Mouse (Mus musculus) embryonic stem cell, embryonic (primary cell): Measurements from ENCODE around the gene Copg1.

ENCODE experiments used
- CTCF ChIA-PET, 4 experiments: fragments of 300-600 bp in 2 of 4; fragments of 350-600 bp in 2 of 4; sonication (Branson Sonifier 250); formaldehyde crosslinking; loops; one replicate each; lab custom pipeline; 2022; ENCODE audit warnings: inconsistent platforms in 2 of 4; lab: Charles Lee
- POLR2A ChIA-PET, 4 experiments: fragments of 300-600 bp in 2 of 4; fragments of 350-600 bp in 2 of 4; sonication (Branson Sonifier 250); formaldehyde crosslinking; loops; one replicate each; lab custom pipeline; 2022; ENCODE audit warnings: antibody characterized with exemption in 4 of 4, inconsistent platforms in 1 of 4; lab: Charles Lee

Copg1 gene

DNA sequence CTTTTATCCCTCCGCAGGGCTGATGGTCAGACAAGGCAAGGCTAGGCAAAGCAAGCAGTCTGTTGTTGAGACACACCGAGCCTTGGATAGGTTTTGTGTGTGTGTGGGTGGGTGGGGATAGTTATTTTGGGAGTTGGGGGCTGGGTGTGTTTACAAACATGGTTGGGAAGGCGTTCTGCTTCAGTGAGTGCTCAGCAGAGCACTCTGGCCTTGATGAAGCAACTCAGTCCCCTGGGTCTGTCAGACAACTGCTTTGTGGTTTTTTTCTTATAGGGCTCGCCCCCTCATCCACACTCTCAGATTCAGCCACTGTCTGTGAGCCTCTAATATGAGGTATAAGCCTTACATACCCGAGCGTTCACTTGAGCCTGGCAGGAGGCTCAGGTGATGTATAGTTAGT is 23.9 kb downstream of the Copg1 start:
- POLR2A ChIA-PET, result interaction anchor here in 3 of 4 experiments (0.5 to 3.7 kb wide), 7 partner anchors 9 to 447 kb away, joined by 3 to 24 read pairs (median 4); no protein-coding TSS in a partner anchor
- CTCF ChIA-PET, result interaction anchor here in 1 of 4 experiments (1.4 kb wide), 1 partner anchor 86 kb away, joined by 3 read pairs; no protein-coding TSS in a partner anchor

DNA sequence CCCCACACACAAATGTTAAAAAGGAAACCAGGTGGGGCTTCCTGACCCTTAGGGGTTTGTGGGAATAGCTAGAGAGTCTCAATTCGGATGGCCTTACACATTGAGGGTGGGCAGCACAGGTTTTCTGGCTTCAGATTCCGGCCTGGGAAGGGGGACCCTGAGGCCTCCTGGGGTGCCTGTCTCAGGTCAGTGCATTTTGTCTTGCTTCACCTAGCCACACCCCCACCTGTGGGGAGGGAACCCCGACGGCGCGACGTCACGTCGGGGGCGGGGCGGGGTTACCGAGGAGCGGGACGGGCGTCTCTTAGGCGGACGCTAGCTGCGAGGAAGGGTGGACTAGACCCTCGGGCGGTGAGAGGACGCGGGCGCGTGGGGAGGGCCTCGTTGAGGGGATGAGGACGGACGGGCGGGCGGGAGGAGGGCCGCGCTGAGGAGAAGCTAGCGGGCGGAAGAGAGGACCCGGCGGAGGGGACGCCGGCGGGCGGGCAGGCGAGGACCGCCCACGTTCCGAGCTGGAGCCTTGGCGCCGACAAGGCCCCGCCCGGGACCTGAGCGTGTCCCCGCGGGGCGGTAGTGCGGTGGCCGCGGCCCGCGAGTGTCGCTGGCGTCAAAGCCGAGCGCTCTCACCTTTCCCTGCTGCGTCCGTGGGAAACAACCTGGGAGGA is 26.2 kb downstream of the Copg1 start, which contains the start of gene Hmces:
Gene Hmces, plus strand, starts transcription at position 275 of the 665 bp plus-strand sequence.
- POLR2A ChIA-PET, result interaction anchor here in 3 of 4 experiments (0.6 to 3.7 kb wide), 55 partner anchors 9 to 982 kb away, joined by 3 to 24 read pairs (median 4); partner anchors contain the start of genes H1fx (in 3 of the 3), Copg1 (in 2 of the 3), Rab7 (in 2 of the 3) and Isy1 (in 1 of the 3)

DNA sequence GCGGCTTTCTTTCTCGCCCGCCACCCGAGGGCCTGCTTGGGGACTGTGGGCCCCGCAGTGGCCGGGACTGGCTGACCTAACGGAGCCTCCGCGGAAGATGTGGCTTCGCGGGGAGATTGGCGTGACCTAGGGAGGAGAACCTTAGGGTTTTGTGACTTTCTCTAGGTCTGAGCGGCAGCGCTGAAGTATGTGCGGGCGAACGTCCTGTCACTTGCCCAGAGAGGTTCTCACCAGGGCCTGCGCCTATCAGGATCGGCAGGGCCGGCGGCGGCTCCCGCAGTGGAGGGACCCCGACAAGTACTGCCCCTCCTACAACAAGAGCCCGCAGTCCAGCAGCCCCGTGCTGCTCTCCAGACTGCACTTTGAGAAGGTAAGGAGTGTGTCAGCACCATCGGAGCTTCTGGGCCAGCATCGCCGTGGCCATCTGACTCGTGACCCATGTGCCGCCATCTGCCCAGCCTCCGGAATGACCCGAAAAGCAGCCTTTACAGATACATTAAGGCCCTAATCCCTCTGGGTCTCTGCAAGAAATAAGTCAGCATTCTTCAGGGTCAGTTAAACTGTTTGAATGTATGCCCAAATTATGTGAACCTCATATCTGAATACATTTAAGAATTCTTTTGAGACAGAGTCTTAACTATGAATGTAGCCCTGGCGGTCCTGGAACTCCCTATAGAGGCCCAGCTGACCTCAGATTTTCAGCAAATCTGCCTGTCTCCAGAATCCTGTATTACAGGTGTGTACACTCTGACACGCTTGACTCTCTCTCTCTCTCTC is 26.9 kb downstream of the Copg1 start:
- ChIA-PET CTCF (interaction anchor here in 3 of 4 experiments (0.7 to 2.5 kb wide), 5 partner anchors 66 to 328 kb away, joined by 3 to 9 read pairs (median 5); partner anchors contain the start of gene H1fx (in 1 of the 3)), POLR2A (interaction anchor here in 3 of 4 experiments (0.7 to 3.7 kb wide), 33 partner anchors 9 to 191 kb away, joined by 3 to 24 read pairs (median 5); partner anchors contain the start of genes H1fx (in 2 of the 3), Copg1 (in 1 of the 3), Isy1 (in 1 of the 3) and Rab7 (in 1 of the 3))

More for the DNA sequence above, 26.2 kb downstream of the Copg1 start, which contains the start of gene Hmces:
- CTCF ChIA-PET, result interaction anchor here (0.6 to 2.5 kb wide), 6 partner anchors 12 to 329 kb away, joined by 3 to 9 read pairs (median 3); partner anchors contain the start of gene H1fx (in 1 of the 4)

DNA sequence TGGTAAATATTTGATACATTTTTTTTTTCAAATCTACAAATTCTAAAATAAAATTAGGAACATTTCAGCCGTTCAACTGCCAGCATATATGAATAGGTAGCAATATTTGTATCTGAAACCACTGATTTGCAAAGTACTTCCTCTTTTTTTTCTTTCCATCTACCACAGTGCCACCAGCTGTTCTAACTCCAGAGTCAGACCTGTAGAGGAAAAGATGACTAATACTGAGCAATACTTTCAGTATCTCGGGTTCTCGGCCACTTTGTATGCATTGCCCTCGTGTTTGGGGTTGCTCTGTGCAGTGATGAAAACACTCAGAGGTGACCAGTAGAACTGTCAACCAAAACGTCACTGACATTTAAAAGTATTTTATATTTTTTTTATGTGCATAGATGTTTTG is 28.3 kb downstream of the Copg1 start:
- POLR2A ChIA-PET, result interaction anchor here in 2 of 4 experiments (1.1 to 2.0 kb wide), 5 partner anchors 9 to 82 kb away, joined by 3 to 6 read pairs (median 4); no protein-coding TSS in a partner anchor
- CTCF ChIA-PET, result no interaction called here

DNA sequence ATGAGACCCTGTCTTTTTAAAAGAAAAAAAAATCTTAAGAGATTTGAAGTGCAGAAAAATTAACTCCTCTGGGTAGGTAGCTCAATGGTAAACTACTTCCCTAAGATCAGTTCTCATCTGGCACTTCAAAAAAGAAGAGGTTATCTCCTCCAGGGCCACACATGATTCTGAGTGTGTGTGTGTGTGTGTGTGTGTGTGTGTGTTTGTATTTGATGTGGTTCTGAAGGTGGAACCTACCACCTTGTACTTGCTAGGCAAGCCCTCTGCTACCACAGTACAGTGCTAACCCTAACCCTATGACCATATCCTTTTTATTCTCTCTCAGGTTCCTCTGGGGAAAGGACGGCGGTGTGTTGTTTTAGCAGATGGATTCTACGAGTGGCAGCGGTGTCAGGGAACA is 33.6 kb downstream of the Copg1 start:
- POLR2A ChIA-PET, result interaction anchor here in 3 of 4 experiments (0.6 to 1.8 kb wide), 11 partner anchors 9 to 163 kb away, joined by 3 to 9 read pairs (median 3); partner anchors contain the start of genes H1fx (in 1 of the 3) and Rpn1 (in 1 of the 3)
- CTCF ChIA-PET, result interaction anchor here in 1 of 4 experiments (0.8 kb wide), 1 partner anchor 1326 kb away, joined by 5 read pairs; no protein-coding TSS in a partner anchor

DNA sequence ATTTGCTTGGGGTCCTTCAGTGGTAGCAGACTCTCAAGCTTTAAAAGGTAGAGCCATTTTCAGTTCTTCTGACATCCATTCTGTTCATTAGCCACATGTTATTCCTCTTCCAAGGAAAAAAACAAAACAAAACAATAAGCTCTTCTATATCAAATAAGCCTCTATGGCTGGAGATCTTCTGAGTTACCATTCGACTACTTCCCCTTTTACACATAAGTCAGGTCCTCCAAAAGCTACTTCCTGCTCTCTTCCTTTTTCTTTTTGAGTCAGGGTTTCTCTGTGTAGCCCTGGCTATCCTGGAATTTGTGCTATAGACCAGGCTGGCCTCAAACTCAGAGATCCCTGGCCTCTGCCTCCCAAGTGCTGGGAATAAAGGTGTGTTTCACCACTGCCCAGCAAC is 36.0 kb downstream of the Copg1 start:
- CTCF ChIA-PET, result interaction anchor here in 2 of 4 experiments (0.7 to 1.8 kb wide), 2 partner anchors 49 to 74 kb away, joined by 3 to 5 read pairs; no protein-coding TSS in a partner anchor
- POLR2A ChIA-PET, result interaction anchor here in 3 of 4 experiments (0.6 to 3.1 kb wide), 11 partner anchors 10 to 1588 kb away, joined by 3 to 23 read pairs (median 5); partner anchors contain the start of genes Hmces (in 3 of the 3) and Rab7 (in 1 of the 3)

DNA sequence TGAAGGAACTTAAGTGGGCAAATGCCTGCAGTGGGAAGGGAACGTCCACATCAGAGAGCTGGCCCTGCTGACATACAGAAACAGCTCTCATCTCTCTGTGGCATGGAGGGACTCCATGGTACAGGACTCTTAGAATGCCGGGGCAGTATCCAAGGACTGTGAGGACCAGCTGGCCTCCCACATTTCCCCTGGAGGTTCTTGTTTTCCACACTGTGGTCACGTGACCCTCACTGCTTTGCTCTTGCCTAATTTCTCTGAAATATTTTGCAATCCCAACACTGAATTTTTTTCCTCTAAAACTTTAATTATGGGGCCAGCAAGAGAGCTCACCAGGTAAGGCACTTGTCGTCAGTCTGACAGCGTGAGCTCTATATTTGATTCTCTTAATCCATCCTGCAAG is 47.4 kb downstream of the Copg1 start:
- POLR2A ChIA-PET, result interaction anchor here in 2 of 4 experiments (0.9 to 3.4 kb wide), 7 partner anchors 12 to 94 kb away, joined by 3 to 15 read pairs (median 3); partner anchors contain the start of genes Copg1 (in 1 of the 2) and H1fx (in 1 of the 2)
- CTCF ChIA-PET, result no interaction called here

DNA sequence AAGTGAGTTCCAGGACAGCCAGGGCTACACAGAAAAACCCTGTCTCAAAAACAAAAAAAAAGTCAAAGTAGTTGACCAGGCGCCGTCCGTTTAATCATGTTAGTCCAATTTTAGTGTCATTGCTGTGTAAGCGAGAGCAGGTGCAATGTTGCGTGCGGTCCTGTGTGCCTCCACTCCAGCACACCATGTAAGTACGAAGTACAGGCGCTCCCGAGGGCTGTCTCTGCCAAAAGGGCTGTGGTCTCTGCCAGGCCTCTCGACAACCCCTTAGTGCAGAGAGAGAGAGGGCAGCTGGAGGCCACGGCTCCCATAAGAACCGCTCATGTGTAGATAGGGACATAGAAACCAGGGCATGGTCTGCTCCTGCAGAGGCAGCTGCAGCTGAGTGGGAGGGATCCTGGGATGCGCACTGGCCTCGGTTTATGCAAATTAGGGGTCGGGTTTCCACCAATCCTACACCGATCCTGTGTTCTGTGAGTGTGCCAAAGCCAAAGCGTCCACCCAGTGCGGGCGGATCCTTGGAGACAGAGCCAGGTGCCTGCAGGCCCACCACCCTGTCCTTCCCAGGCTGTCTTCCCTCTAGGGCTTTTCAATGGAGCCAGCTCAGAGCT is 49.7 kb downstream of the Copg1 start:
- ChIA-PET POLR2A (interaction anchor here (0.5 to 3.4 kb wide), 21 partner anchors 10 to 108 kb away, joined by 3 to 22 read pairs (median 4); partner anchors contain the start of genes H1fx (in 2 of the 4), Hmces (in 2 of the 4) and Rab7 (in 2 of the 4)), CTCF (interaction anchor here in 3 of 4 experiments (0.5 to 1.2 kb wide), 3 partner anchors 10 to 1130 kb away, joined by 3 to 6 read pairs (median 3); no protein-coding TSS in a partner anchor)

DNA sequence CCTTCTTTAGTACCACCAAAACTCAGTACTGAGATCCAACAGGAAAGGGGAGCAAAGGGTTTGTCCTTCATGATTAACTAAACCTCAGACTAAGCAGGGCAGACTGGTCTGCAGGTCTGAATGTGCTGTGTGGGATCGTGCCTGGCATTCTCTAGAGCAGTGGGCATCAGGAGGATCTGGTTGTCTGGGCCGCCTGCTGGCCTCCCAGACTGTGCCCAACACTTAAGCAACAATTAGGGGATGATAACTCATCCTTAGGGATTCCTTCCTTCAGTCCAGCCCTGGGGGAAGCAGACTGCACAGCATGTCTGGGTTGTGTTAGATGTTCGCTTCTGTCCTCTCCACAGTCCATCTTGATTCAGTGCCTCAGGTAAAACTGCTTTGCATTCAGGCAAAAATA is 51.3 kb downstream of the Copg1 start:
- CTCF ChIA-PET, result no interaction called here
- POLR2A ChIA-PET, result interaction anchor here in 1 of 4 experiments (1.3 kb wide), 1 partner anchor 122 kb away, joined by 3 read pairs; no protein-coding TSS in a partner anchor

DNA sequence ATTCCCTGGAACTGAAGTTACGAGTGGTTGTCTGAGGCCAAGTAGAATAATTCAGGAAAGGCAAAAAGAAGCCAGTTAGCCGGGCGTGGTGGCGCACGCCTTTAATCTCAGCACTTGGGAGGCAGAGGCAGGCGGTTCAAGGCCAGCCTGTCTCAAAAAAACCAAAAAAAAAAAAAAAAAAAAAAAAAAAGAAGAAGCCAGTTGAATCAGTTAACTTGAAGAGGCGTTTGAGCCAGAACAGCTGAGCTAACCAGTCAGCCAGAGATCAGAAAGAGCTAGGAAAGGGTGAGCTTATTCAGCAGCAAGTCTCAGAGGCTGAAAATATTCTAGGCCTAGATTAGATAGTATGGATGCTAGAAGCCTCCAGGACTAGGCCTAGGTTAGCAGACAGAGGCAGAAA is 54.6 kb downstream of the Copg1 start:
- CTCF ChIA-PET, result interaction anchor here in 2 of 4 experiments (0.6 to 0.7 kb wide), 3 partner anchors 36 to 545 kb away, joined by 3 read pairs; no protein-coding TSS in a partner anchor
- POLR2A ChIA-PET, result interaction anchor here in 2 of 4 experiments (0.6 to 1.3 kb wide), 3 partner anchors 12 to 56 kb away, joined by 3 to 5 read pairs (median 4); no protein-coding TSS in a partner anchor

DNA sequence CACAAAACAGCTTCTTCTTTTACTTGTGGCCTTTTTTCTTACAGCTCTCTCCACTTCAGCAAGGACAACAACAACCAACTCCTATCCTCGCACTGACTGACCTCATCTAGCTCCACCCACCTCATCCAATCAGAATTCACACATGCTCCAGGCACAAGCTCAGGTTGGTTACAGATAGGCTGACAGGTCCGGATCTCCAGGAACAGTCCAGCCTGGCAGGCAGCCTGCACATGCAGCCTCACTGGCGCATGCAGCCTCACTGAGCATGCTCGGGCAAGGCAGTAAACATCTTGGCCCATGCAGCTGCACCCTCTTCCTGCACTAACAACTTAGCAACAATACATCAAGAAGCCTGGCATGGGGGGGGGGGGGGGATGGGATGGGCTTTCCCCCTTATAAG is 74.8 kb downstream of the Copg1 start:
- ChIA-PET POLR2A (interaction anchor here in 3 of 4 experiments (0.6 to 1.7 kb wide), 11 partner anchors 10 to 1415 kb away, joined by 3 to 10 read pairs (median 3); partner anchors contain the start of gene H1fx (in 1 of the 3)), CTCF (interaction anchor here in 2 of 4 experiments (0.6 kb wide), 2 partner anchors 798 to 893 kb away, joined by 3 read pairs; no protein-coding TSS in a partner anchor)
